Mouse (Mus musculus) CD4-positive helper T cell, adult 2 months (primary cell): ENCODE measurements at regions not wholly inside any gene's neighbourhood (a gene's known extent, or its start where the extent isn't known, plus 50 kb on each side); places are given as distances from the start of the nearest gene placed in this dataset.

Source experiments
- DNase-seq: peaks from one replicate; pipeline ENCODE4 v3.0.0-alpha.2; 2012; ENCODE audit warnings: low read depth, missing footprints, low spot score

GRCm38 (mm10) chr11:113026994-113027393 is 245.0 kb downstream of the Sox9 start:
- no peak for DNase-seq

GRCm38 (mm10) chr11:113028235-113028919 is 246.4 kb downstream of the Sox9 start:
- DNase-seq = no peak

GRCm38 (mm10) chr11:113031405-113031804 is 249.4 kb downstream of the Sox9 start:
- no peak for DNase-seq

- DNase-seq = no peak
Observed at GRCm38 (mm10) chr11:113032487-113033228, 250.6 kb downstream of the Sox9 start.

- no peak for DNase-seq
Observed at GRCm38 (mm10) chr11:113034911-113035310, 252.9 kb downstream of the Sox9 start.

- no peak for DNase-seq
Observed at GRCm38 (mm10) chr11:113037736-113038135, 255.7 kb downstream of the Sox9 start.

GRCm38 (mm10) chr11:113042710-113043109 is 260.7 kb downstream of the Sox9 start:
- no peak for DNase-seq

GRCm38 (mm10) chr11:113046200-113047051 is 264.4 kb downstream of the Sox9 start:
- no peak for DNase-seq

GRCm38 (mm10) chr11:113048158-113048557 is 266.1 kb downstream of the Sox9 start:
- DNase-seq = no peak

- DNase-seq = no peak
Observed at GRCm38 (mm10) chr11:113049593-113049992, 267.6 kb downstream of the Sox9 start.

GRCm38 (mm10) chr11:113052536-113052935 is 270.5 kb downstream of the Sox9 start:
- no peak for DNase-seq

GRCm38 (mm10) chr11:113056042-113056632 is 274.1 kb downstream of the Sox9 start:
- no peak for DNase-seq

GRCm38 (mm10) chr11:113056824-113057223 is 274.8 kb downstream of the Sox9 start:
- DNase-seq = no peak

GRCm38 (mm10) chr11:113070365-113070764 is 288.3 kb downstream of the Sox9 start:
- no peak for DNase-seq

- no peak for DNase-seq
Observed at GRCm38 (mm10) chr11:113071942-113072341, 289.9 kb downstream of the Sox9 start.

- no peak for DNase-seq
Observed at GRCm38 (mm10) chr11:113074328-113074727, 292.3 kb downstream of the Sox9 start.

- DNase-seq = no peak
Observed at GRCm38 (mm10) chr11:113076371-113076770, 294.3 kb downstream of the Sox9 start.

- no peak for DNase-seq
Observed at GRCm38 (mm10) chr11:113080311-113080710, 298.3 kb downstream of the Sox9 start.

- DNase-seq = no peak
Observed at GRCm38 (mm10) chr11:113084442-113084841, 302.4 kb downstream of the Sox9 start.

GRCm38 (mm10) chr11:113085556-113085955 is 303.5 kb downstream of the Sox9 start:
- DNase-seq = no peak

- no peak for DNase-seq
Observed at GRCm38 (mm10) chr11:113087084-113087483, 305.1 kb downstream of the Sox9 start.
